Mouse (Mus musculus) megakaryocyte progenitor cell, adult 5-6 weeks (primary cell): ENCODE data around the gene Rps15. TPM values are rescaled to one million over a fixed set of nuclear protein-coding genes. Genes with fewer than 3 reads are reported as not detected.

Experiments
- ATAC-seq: replicated peaks from 2 replicates; pipeline ENCODE4 v1.8.0; 2016; ENCODE audit warnings: mild to moderate bottlenecking, moderate TSS enrichment, inconsistent platforms; ENCODE audit not compliant: poor library complexity
- total RNA-seq, 2 experiments: library from RNA; stranded (forward) in 1 of 2; stranded (reverse) in 1 of 2; fragments of 157-497, 149-512 nt in 1 of 2; fragments of 200-1000 nt in 1 of 2; gene quantifications; 2 replicates each; pipeline versions ENCODE4 v1.2.3 to v1.2.4; 2015 to 2017

Gene Rps15
- total RNA-seq, 2 experiments from 2014 or later: 2,314 to 2,987 TPM

DNA sequence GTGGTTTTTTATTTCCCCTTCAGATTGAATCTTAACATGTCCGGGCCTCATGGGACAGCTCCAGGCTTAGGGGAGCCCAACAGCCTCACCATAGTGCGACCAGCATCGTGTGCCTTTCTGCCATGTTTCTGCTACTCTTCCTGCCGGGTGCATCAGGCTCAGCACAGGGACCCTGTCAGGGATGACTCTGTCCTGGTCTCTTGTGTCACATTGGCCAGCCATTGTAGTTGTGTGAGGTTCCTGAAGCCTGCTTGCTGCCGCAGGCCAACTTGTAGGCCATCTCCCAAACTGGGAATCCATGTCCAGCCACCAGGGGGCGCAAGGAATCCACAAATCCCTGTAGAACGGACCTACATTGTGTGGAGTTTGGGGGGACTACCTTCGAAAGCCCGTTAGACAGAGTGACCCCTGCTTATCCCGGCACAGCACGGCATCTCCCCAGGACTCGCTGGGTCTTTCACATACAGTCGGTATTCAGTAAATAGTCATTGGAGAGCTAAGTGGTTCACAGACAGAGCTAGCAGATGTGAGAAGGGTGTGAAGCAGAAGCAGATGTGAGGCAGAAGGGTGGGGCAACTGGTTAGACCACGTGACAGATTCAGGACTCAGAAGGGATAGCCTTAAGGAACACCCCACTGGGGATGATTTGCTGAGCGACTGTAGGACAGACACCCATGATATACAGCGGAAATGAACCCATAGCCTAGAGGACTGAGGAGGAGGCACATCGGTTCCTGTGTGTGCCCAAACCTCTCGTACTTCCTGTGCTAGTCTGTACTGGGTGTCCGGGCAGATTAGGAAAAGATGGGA is 47.9 kb downstream of the Rps15 start:
- peak; percentile 23; the same call in 1 of the 2 replicates for ATAC-seq

DNA sequence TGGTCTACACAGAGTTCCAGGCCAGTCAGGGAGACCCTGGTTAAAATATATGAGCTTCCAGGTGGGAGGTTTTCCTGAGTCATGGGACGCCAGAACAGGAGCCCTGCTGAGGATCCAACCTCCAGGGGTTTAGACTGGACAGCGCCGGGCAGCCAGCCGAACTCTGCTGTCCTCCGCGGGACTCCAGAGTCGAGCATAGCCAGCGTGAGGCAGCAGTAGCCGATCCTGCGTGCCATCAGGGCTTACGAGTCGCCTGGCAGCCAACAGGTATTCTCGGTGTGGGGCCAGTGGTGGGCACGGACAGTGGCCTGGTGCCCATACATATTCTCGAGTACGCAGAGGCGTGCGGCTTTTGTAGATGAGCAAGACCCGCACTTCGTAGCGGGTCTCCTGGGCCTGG is 48.8 kb downstream of the Rps15 start:
- ATAC-seq: no peak

DNA sequence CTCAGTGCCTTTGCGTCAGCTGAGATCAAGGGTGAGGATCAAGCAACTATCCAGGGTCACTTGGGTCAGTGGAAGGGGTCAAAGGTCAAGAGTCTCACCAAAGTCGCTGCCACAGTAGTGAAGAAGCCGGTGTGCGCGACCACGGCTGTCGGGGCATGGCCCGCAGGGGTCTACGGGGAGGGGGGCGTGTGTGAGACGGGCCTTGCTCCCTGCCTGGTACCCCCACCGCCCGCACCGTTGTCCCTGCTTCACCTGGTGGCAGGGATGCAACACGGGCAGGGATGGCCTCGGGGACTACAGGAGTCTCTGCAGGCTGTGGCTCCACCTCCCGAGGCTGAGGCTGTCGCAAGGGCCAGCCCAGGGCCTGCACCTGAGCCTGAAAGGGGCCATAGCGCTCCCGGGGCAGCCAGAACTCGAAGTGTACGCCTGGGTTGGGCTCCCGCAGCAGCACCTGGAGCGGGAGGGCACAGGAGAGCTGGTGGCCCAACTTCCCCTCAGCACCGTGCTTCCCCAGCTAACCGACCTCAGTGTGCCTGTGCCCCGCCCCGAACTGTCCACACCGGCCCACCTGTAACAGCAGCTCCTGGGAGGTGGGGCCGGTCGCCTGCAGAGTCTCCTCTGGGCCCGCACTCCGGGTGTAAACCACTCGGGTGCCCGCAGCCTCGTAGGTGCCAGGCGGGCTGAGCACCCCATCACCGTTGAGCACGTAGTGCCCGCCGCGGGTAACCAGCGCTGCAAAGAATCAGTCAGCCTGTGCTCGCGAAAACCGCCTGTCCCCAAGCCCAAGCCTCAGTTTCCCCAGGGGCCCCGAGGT is 49.4 kb downstream of the Rps15 start:
- no peak for ATAC-seq

DNA sequence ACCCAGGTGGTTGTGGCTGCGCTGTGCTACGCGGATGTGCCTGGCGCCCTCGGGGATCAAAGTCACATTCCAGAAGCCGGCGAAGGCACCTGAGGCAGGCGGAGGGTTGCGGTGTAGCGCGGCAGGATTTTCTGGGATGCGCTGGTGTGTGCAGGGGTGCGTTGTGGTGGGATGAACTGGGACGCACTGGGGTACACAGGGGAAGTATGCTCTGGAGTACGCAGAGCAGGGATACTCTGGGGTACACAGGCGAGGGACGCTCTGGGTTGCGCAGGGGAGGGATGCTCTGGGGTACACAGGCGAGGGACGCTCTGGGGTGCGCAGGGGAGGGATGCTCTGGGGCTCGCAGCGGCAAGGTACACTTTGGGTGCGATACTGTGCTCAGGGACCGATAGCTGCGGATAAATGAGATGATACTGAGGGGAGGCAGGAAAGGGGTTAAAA is 50.1 kb downstream of the Rps15 start:
- no peak for ATAC-seq

DNA sequence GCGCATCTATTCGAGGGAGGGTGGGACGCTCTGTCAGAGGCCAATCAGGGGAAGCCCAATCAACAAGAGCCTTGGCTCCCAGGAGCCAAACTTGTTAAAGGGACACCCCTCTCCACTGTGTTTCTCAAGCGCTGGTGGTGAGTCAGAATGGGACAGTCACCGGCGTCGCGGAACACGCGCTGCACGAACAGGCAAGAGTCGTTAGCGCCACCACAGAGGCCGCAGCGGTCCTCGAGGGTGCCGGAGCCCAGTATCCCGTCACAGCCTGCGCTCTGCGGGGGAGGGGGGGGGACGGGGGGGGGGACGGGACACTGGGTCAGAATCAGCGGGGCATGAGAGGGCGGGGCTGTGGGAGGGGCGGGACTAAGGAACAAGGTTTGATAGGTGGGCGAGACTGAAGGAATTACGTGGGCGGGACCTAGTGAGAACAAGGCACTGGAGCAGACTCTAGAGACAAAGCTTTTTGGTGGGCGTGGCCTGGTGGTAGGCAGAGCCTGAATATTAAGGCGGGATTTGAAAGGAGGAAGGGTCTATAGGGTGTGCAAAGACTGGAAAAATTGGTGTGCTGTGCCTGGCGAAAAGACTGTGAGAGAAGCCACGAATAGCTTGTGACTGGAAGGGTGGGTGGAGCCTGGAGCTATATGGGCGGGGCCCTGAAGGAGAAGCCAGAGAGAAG is 50.6 kb downstream of the Rps15 start:
- ATAC-seq: peak; percentile 27

DNA sequence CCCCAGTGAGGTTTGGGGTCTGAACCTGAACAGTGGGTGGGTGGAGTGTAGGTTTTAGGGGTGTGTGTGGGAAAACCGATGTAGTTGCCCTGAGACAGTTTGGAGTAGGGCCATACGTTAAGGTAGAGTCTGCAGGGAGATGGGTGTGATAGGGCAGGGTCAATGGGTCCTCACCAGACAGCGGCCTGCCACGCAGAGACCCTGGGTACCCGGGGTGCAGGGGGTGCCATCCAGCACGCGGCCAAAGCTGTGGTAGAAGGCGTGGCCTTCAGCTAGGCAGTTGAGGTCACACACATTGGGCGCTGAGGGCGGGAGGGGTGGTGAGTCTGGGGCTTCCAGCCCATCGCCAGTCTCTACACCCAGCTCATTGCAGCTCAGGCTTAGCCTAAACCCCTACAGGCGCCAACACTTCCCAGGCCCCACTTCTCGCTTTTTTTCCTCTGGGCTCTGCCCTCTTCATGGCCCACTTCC is 51.2 kb downstream of the Rps15 start:
- no peak for ATAC-seq

Other genes starting within 250 kb of the Rps15 start
- 253 and 271 TPM in 2 replicates for gene Gpx4, start 245.3 kb upstream of the Rps15 start, total RNA-seq (2015)
- 358 and 365 TPM in 2 replicates for gene Gpx4, start 245.3 kb upstream of the Rps15 start, total RNA-seq (2017)
- gene Sbno2, start 186.9 kb upstream of the Rps15 start, total RNA-seq (2015): 16.9 and 19.5 TPM in 2 replicates
- gene Sbno2, start 186.9 kb upstream of the Rps15 start, total RNA-seq (2017): 19.1 and 24.0 TPM in 2 replicates
- 71.7 and 81.1 TPM in 2 replicates for gene Stk11, start 176.7 kb upstream of the Rps15 start, total RNA-seq (2015)
- gene Stk11, start 176.7 kb upstream of the Rps15 start, total RNA-seq (2017): 159 and 172 TPM in 2 replicates
- 187 and 199 TPM in 2 replicates for gene Atp5d, start 153.8 kb upstream of the Rps15 start, total RNA-seq (2015)
- gene Atp5d, start 153.8 kb upstream of the Rps15 start, total RNA-seq (2017): 37.6 and 39.3 TPM in 2 replicates
- 3.8 and 4.8 TPM in 2 replicates for gene Cbarp, start 151.6 kb upstream of the Rps15 start, total RNA-seq (2015)
- gene Cbarp, start 151.6 kb upstream of the Rps15 start, total RNA-seq (2017): 2.0 and 2.2 TPM in 2 replicates
- 21.4 and 22.2 TPM in 2 replicates for gene Midn, start 144.2 kb upstream of the Rps15 start, total RNA-seq (2015)
- gene Midn, start 144.2 kb upstream of the Rps15 start, total RNA-seq (2017): 12.7 and 17.9 TPM in 2 replicates
- gene Cirbp, start 126.5 kb upstream of the Rps15 start, total RNA-seq (2015): 16.1 and 18.4 TPM in 2 replicates
- 35.4 and 60.4 TPM in 2 replicates for gene Cirbp, start 126.5 kb upstream of the Rps15 start, total RNA-seq (2017)
- 17.2 and 18.2 TPM in 2 replicates for gene 1600002K03Rik, start 119.5 kb upstream of the Rps15 start, total RNA-seq (2015)
- 13.4 and 13.5 TPM in 2 replicates for gene 1600002K03Rik, start 119.5 kb upstream of the Rps15 start, total RNA-seq (2017)
- 0.54 TPM in 1 of 2 replicates, not detected in the other for gene Efna2, start 113.0 kb upstream of the Rps15 start, total RNA-seq (2015)
- 0.37 TPM in 1 of 2 replicates, not detected in the other for gene Efna2, start 113.0 kb upstream of the Rps15 start, total RNA-seq (2017)
- 27.6 and 30.9 TPM in 2 replicates for gene Mum1, start 66.0 kb upstream of the Rps15 start, total RNA-seq (2015)
- 28.9 and 30.0 TPM in 2 replicates for gene Mum1, start 66.0 kb upstream of the Rps15 start, total RNA-seq (2017)
- 138 and 162 TPM in 2 replicates for gene Ndufs7, start 43.3 kb upstream of the Rps15 start, total RNA-seq (2015)
- gene Ndufs7, start 43.3 kb upstream of the Rps15 start, total RNA-seq (2017): 106 and 135 TPM in 2 replicates
- gene Gamt, start 31.4 kb upstream of the Rps15 start, total RNA-seq (2015): 3.2 and 3.7 TPM in 2 replicates
- gene Gamt, start 31.4 kb upstream of the Rps15 start, total RNA-seq (2017): 2.5 and 7.4 TPM in 2 replicates
- gene Dazap1, start 31.0 kb upstream of the Rps15 start, total RNA-seq (2015): 55.4 and 61.6 TPM in 2 replicates
- gene Dazap1, start 31.0 kb upstream of the Rps15 start, total RNA-seq (2017): 231 and 302 TPM in 2 replicates
- not detected in 2 replicates for gene Apc2, start 3.5 kb downstream of the Rps15 start, total RNA-seq (2015)
- gene Apc2, start 3.5 kb downstream of the Rps15 start, total RNA-seq (2017): 0.03 TPM in 1 of 2 replicates, not detected in the other
- 22.9 and 24.2 TPM in 2 replicates for gene 2310011J03Rik, start 28.1 kb downstream of the Rps15 start, total RNA-seq (2015)
- 15.7 and 16.8 TPM in 2 replicates for gene 2310011J03Rik, start 28.1 kb downstream of the Rps15 start, total RNA-seq (2017)
- 5.3 and 7.0 TPM in 2 replicates for gene Pcsk4, start 37.0 kb downstream of the Rps15 start, total RNA-seq (2015)
- 0.67 and 1.8 TPM in 2 replicates for gene Pcsk4, start 37.0 kb downstream of the Rps15 start, total RNA-seq (2017)
- gene Reep6, start 37.5 kb downstream of the Rps15 start, total RNA-seq (2015): 2.7 and 3.8 TPM in 2 replicates
- 1.2 and 1.5 TPM in 2 replicates for gene Reep6, start 37.5 kb downstream of the Rps15 start, total RNA-seq (2017)
- gene Adamtsl5, start 56.0 kb downstream of the Rps15 start, total RNA-seq (2015): 0.15 and 0.25 TPM in 2 replicates
- gene Adamtsl5, start 56.0 kb downstream of the Rps15 start, total RNA-seq (2017): 0.20 and 0.46 TPM in 2 replicates
- gene Plk5, start 64.0 kb downstream of the Rps15 start, total RNA-seq (2015): not detected in 2 replicates
- not detected in 2 replicates for gene Plk5, start 64.0 kb downstream of the Rps15 start, total RNA-seq (2017)
- gene Mex3d, start 95.2 kb downstream of the Rps15 start, total RNA-seq (2015): 1.9 and 4.3 TPM in 2 replicates
- 2.7 and 7.9 TPM in 2 replicates for gene Mex3d, start 95.2 kb downstream of the Rps15 start, total RNA-seq (2017)
- gene Mbd3, start 107.1 kb downstream of the Rps15 start, total RNA-seq (2015): 91.1 and 96.6 TPM in 2 replicates
- 82.8 and 90.8 TPM in 2 replicates for gene Mbd3, start 107.1 kb downstream of the Rps15 start, total RNA-seq (2017)
- gene Uqcr11, start 114.4 kb downstream of the Rps15 start, total RNA-seq (2015): 202 and 210 TPM in 2 replicates
- gene Uqcr11, start 114.4 kb downstream of the Rps15 start, total RNA-seq (2017): 184 and 263 TPM in 2 replicates
- gene Tcf3, start 141.2 kb downstream of the Rps15 start, total RNA-seq (2015): 29.9 and 35.3 TPM in 2 replicates
- gene Tcf3, start 141.2 kb downstream of the Rps15 start, total RNA-seq (2017): 33.5 and 51.0 TPM in 2 replicates
- gene Onecut3, start 202.4 kb downstream of the Rps15 start, total RNA-seq (2015): not detected in 2 replicates
- gene Onecut3, start 202.4 kb downstream of the Rps15 start, total RNA-seq (2017): not detected in 2 replicates
- not detected in 2 replicates for gene Atp8b3, start 246.7 kb downstream of the Rps15 start, total RNA-seq (2015)
- gene Atp8b3, start 246.7 kb downstream of the Rps15 start, total RNA-seq (2017): not detected in 2 replicates